Mouse (Mus musculus) cerebellum, postnatal 25 days (tissue): Measurements from ENCODE around the gene Tmem223.
"Not testable (repeated sequence)": the region's sequence is repeated elsewhere in the genome, so short reads cannot be mapped to it uniquely, and the experiment has no call there.

Source experiments
- DNase-seq, 2 experiments: peaks; one replicate each; pipeline ENCODE4 v3.0.0; 2021; ENCODE audit warnings: mixed read lengths in 2 of 2

The Tmem223 gene

GRCm38 (mm10) chr19:8770567-8771270 is at the start of gene Tmem223:
TSS of gene Tmem223 (plus strand) at chr19:8770996.
- DNase-seq = peak; percentile 85 to 90

DNA sequence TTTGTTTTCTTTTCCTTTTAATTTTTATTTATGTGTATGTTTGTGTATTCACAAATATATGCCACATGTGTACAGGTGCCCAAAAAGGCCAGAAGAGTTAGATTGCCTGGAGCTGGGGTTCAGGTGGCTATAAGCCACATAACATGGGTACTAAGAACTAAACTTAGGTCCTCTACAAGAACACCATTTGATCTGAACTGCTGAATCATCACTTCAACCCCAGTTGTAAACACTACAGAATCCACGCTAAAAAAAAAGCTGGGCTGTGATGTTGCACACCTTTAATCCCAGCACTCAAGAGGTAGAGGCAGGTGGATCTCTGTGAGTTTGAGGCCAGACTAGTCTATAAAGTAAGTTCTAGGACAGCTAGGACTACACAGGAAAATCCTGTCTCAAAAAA is 49.4 kb upstream of the Tmem223 start:
- no peak for DNase-seq

DNA sequence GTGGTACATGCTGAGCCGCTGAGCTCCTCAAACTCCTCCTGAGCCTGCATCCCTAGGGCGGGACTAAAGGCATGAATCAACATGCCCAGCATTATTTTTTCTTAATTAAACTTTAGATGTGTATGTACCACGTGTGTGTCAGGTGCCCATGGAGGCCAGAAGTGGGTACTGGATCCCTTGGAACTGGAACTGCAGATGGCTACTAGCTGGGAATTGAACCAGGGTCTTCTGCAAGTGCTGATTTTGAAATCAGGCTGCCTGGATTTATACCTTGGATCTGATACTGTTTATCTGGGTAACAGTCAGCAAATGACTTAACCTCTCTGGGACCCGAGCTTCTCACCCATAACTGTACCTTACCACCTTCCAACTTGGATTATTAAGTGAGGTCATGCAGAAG is 48.8 kb upstream of the Tmem223 start:
- DNase-seq = no peak

GRCm38 (mm10) chr19:8722559-8722906 is 48.3 kb upstream of the Tmem223 start:
- DNase-seq = no peak

- peak; percentile 96 to 97 for DNase-seq
Measured at GRCm38 (mm10) chr19:8722907-8723573, 47.8 kb upstream of the Tmem223 start, which contains the start of gene Slc3a2. TSS of gene Slc3a2 (minus strand) at chr19:8723369.

- DNase-seq = no peak
Measured at GRCm38 (mm10) chr19:8723574-8724346, 47.0 kb upstream of the Tmem223 start.

DNA sequence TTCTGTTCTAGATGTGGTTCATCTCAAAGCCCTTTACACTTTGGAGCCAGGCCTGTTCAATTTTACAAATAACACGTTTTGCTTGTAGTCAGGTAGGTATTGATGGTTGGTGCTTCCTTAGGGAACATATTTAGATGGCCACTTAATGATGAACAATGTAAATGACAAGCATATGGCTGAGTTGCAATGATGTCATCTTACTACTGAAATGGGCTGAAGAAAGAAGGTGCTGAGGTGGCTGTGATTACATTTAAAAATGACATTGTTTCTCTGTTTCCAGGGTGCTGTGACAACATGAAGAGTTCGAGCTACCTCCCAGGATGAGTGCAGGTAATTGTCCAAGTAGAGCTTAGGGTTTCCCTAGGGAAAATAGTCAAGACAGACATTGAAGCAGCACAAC is 46.4 kb upstream of the Tmem223 start:
- DNase-seq = no peak

- DNase-seq = no peak
Measured at GRCm38 (mm10) chr19:8725081-8725613, 45.6 kb upstream of the Tmem223 start.

- DNase-seq = no peak
Measured at GRCm38 (mm10) chr19:8726609-8727390, 44.0 kb upstream of the Tmem223 start.

GRCm38 (mm10) chr19:8727495-8728114 is 43.2 kb upstream of the Tmem223 start:
- no peak for DNase-seq

- DNase-seq = not testable (repeated sequence)
Measured at GRCm38 (mm10) chr19:8728335-8729099, 42.3 kb upstream of the Tmem223 start.

- DNase-seq = no peak
Measured at GRCm38 (mm10) chr19:8734334-8734733, 36.5 kb upstream of the Tmem223 start.

DNA sequence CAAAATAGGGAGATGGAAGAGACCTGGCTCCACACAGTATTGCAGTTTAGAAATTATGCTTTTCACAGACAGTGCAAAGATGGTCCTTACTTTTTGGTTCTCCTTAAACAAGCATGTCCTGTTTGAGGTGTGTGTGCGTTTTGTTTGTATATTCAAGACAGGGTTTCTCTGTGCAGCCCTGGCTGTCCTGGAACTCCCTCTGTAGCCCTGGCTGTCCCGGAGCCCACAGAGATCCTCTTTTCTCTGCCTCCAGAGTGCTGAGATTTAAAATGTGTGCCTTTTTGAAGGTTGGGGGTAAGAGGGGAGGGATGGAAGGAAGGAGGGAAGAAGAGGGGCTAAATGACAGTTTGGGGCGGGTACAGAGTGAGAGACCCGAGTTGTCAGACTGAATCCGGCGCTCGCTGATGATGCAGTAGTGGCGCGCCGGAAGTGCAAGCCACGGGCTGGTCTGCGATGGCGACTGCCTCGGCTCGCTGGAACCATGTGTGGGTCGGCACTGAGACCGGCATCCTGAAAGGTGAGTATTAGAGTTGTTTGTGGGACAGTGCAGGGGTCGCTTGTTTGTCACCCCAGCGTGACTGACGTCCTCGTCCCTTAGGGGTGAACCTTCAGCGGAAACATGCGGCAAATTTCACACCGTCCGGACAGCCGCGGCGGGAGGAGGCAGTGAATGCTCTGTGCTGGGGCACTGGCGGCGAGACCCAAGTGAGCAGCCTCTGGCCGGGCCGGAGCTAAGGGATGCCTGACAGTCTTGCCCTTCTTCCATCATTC is 35.2 kb upstream of the Tmem223 start, which contains the start of gene Wdr74:
TSS of gene Wdr74 (plus strand) at position 439 of the 771 bp plus-strand sequence.
- peak; percentile 96 to 97 for DNase-seq

DNA sequence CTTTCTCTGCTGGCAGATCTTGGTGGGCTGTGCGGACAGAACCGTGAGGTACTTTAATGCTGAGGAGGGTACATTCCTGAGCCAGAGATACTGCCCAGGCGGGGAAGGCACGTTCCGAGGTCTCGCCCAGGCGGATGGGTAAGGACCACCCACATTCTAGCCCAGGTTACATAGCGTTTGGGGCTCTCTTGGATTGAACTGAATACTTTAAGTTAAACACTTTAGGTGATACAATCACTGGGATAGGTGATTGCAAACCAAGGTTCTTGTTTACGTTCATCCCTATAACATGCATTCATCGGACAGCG is 34.7 kb upstream of the Tmem223 start:
- DNase-seq = no peak

- DNase-seq = no peak
Measured at GRCm38 (mm10) chr19:8738911-8739310, 31.9 kb upstream of the Tmem223 start.

DNA sequence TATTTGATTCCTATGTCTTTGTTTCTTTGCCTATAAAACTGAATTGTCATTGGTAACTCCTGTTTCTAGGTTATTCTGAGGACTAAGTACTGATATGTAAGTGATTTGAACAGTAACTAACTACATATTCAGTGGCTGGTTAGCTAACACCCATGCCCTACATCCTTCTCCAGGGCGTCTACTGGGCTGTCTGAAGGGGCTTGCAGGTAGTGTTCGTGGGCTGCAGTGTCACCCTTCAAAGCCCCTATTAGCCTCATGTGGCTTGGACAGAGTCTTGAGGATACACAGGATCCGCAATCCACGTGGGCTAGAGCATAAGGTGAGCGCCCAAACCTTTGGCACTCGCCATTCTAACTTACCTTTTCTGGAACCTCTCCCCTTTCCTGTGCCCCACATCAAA is 31.1 kb upstream of the Tmem223 start:
- no peak for DNase-seq

GRCm38 (mm10) chr19:8740603-8741002 is 30.2 kb upstream of the Tmem223 start, which contains the start of gene 1700092M07Rik:
TSS of gene 1700092M07Rik (plus strand) at chr19:8740718.
- peak in 1 of 2 experiments; percentile 30 for DNase-seq

- DNase-seq = peak; percentile 96 to 97
Measured at GRCm38 (mm10) chr19:8741243-8741869, 29.4 kb upstream of the Tmem223 start, which contains the start of gene Stx5a. TSS of gene Stx5a (plus strand) at chr19:8741413.

DNA sequence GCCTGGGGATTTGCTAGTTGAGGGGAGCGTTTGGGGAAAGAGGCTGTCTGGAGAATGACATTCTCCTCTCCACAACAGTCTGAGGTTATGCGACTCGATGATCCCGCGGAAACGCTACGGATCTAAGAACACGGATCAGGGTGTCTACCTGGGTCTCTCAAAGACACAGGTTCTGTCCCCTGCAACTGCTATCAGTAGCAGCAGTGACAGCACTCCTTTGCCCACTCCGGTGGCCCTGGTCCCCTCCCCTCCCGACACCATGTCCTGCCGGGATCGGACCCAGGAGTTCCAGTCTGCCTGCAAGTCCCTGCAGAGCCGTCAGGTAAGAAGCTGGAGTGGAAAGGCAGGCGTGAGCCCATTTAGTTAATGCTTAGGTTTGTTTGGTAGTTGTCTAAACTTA is 28.6 kb upstream of the Tmem223 start:
- DNase-seq = no peak

DNA sequence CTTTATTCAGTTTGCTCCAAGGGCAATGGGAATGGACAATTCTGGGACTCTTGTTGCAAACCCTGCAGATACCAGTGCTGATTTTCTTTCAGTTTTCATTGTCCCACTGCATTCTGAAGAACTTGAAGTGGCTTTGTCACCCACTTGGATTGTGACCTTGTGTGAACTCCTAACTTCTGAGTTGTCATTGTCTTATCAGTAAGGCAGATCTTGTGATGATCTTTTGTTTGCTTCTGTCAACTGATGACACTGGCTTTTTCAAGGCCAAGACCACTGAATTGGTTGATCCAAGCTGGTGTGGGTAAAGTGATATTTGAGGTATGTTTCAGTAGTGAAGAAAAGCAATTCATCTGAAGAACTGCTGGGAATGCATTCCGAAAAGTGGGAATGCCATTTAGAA is 25.4 kb upstream of the Tmem223 start:
- no peak for DNase-seq
